Mouse (Mus musculus): ENCODE measurements at regions not wholly inside any gene's neighbourhood (a gene's known extent, or its start where the extent isn't known, plus 50 kb on each side); places are given as distances from the start of the nearest gene placed in this dataset.

GRCm38 (mm10) chr2:68799993-68800740 lies 61.1 kb upstream of the Cers6 start:
- H3K9me3 ChIP-seq (ENCODE audit: control insufficient read depth, low read length) = no peaks in the 10 kb centered on the region
- 58% methylated on average over 10 of the region's 10 CpGs for WGBS
- H3K27ac ChIP-seq (ENCODE audit: low read length) = no peak overlapping the region
- no peaks in the 10 kb centered on the region for H3K27me3 ChIP-seq (ENCODE audit: control insufficient read depth, insufficient read depth, low read depth, low read length)
- no peak overlapping the region for H3K9ac ChIP-seq (ENCODE audit: low read length)
- no peak for ATAC-seq (ENCODE audit: low read depth)
- H3K4me2 ChIP-seq (ENCODE audit: low read depth, low read length) = no peak overlapping the region
- H3K4me3 ChIP-seq (ENCODE audit: low read length) = no peak overlapping the region
- H3K4me1 ChIP-seq (replicated peaks; ENCODE audit: control insufficient read depth, insufficient read depth, low read length) = 0 out of 2 replicates have a peak, but pooled peaks cover 2% of the 10 kb centered on the region
- H3K36me3 ChIP-seq (ENCODE audit: control insufficient read depth, insufficient read depth, low read length) = no peaks in the 10 kb centered on the region

DNA sequence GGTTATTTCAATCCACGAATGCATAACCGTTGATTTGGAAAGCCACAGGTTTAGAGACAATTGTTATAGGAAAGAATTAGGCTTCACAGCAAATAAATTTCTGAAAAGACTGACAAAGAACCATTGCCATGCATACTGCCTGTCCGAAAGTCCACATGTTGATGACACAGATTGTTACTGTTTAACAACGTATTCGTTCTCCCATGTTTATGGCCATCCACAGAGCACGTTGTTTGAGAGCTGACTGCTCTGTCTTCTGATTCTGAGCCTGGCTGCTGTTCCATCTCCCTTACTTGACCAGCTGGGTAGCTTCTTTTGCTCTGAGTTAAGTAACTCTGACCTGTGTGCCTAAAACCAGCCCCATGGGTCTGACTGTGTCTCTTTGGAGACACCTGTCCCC lies 57.1 kb upstream of the Cers6 start:
- H3K4me2 ChIP-seq (ENCODE audit: low read depth, low read length) = no peak overlapping the region
- H3K4me3 ChIP-seq (ENCODE audit: low read length) = no peak overlapping the region
- H3K9ac ChIP-seq (ENCODE audit: low read length) = no peak overlapping the region
- H3K27ac ChIP-seq (ENCODE audit: low read length) = no peak overlapping the region
- 92% methylated on average over 6 of the region's 6 CpGs for WGBS
- no peak for ATAC-seq (ENCODE audit: low read depth)
- H3K9me3 ChIP-seq (ENCODE audit: control insufficient read depth, low read length) = no peaks in the 10 kb centered on the region
- no peaks in the 10 kb centered on the region for H3K27me3 ChIP-seq (ENCODE audit: control insufficient read depth, insufficient read depth, low read depth, low read length)
- no peaks in the 10 kb centered on the region for H3K36me3 ChIP-seq (ENCODE audit: control insufficient read depth, insufficient read depth, low read length)
- peaks cover 12% of the 10 kb centered on the region for H3K4me1 ChIP-seq (replicated peaks; ENCODE audit: control insufficient read depth, insufficient read depth, low read length)

DNA sequence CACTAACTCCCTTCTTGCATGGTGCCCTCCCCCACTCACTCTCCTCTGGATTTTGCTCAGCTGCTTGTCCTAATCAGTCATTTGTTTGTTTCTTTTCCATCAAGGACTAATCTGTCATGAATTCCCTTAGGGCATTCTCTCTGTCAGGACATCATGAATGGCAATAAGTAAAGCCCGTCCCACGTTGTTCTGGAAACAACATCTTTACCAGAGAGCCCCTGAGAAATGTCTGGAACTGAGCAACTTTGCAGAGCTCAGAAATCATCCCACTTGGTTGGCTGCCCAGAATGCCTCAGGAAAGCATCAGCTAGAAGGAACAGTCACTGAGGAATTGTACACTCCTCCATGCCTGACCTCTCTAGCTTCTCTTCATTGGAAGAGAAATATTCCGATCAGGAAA lies 55.4 kb upstream of the Cers6 start:
- H3K27ac ChIP-seq (ENCODE audit: low read length) = no peak overlapping the region
- WGBS = 28% methylated on average over 3 of the region's 3 CpGs

DNA sequence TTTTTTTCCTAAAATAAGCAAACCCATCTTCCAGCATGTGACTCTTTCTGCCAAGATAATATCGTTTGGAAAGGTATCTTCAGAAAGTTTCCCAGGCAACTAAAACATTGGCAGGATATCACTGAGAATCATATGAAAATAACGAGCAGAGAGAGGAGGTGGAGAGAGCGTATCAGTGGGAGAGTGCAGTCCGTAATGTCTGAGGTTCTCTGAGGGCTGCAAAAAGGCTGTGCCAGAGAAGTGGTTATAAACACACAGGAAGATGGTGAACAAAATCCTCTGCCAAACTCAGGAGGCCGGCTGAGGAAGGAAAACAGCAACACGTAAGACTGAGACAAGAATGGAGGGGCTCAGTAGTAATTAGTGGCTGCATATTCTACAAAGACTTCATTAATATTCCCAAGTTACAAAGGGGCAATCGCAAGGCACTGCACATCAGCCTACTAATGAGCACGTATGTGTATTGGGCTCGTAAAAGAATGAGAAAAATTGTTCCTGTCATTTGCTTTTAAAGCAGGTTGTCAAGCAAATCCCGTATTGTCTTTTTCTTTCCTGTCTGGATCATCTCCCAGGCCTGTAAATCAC lies 54.8 kb upstream of the Cers6 start:
- no peak for ATAC-seq (ENCODE audit: low read depth)
- H3K27ac ChIP-seq (ENCODE audit: low read length) = peak overlapping the region; percentile 32; the same call in 1 of the 2 replicates
- WGBS = 36% methylated on average over 10 of the region's 10 CpGs
- no peaks in the 10 kb centered on the region for H3K9me3 ChIP-seq (ENCODE audit: control insufficient read depth, low read length)
- peaks cover 10% of the 10 kb centered on the region for H3K4me1 ChIP-seq (replicated peaks; ENCODE audit: control insufficient read depth, insufficient read depth, low read length)
- no peak overlapping the region for H3K4me3 ChIP-seq (ENCODE audit: low read length)
- H3K36me3 ChIP-seq (ENCODE audit: control insufficient read depth, insufficient read depth, low read length) = no peaks in the 10 kb centered on the region
- H3K4me2 ChIP-seq (ENCODE audit: low read depth, low read length) = peak overlapping the region; percentile 19
- H3K9ac ChIP-seq (ENCODE audit: low read length) = no peak overlapping the region
- no peaks in the 10 kb centered on the region for H3K27me3 ChIP-seq (ENCODE audit: control insufficient read depth, insufficient read depth, low read depth, low read length)

More for the DNA sequence above, 55.4 kb upstream of the Cers6 start:
- Histone ChIP-seq H3K36me3 (ENCODE audit: control insufficient read depth, insufficient read depth, low read length) (no peaks in the 10 kb centered on the region), H3K4me2 (ENCODE audit: low read depth, low read length) (no peak overlapping the region; the same call in 1 of the 2 replicates), H3K27me3 (ENCODE audit: control insufficient read depth, insufficient read depth, low read depth, low read length) (no peaks in the 10 kb centered on the region), H3K9ac (ENCODE audit: low read length) (no peak overlapping the region), H3K4me1 (replicated peaks; ENCODE audit: control insufficient read depth, insufficient read depth, low read length) (peaks cover 10% of the 10 kb centered on the region), H3K9me3 (ENCODE audit: control insufficient read depth, low read length) (no peaks in the 10 kb centered on the region), H3K4me3 (ENCODE audit: low read length) (no peak overlapping the region)
- ATAC-seq (ENCODE audit: low read depth) = peak; percentile 60

Measured in lung, embryonic 16.5 days (tissue).